Mouse (Mus musculus): ENCODE measurements around the gene Gm15056.

Gm15056 gene

DNA sequence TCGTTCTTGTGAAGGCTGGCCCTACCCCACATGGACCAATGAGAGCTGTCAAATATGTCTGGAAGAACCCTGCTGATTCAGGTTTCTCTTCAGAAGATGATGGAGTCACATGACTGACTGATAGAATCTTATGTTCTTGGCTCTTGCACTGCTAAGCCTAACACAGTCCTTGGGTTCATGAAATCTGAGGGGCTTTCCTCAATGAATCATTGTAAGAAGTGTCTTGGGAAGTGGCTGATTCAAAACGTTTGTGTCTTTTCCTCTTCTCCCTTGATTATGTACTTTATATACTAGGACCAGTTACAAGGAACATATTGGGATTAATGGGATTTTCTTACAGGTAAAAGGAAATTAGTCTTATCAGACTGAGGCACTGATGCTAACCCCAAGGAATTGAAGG, at the start of gene Gm15056:
Gene Gm15056 (minus strand): TSS at position 101 of the 400 bp plus-strand sequence.
- no peak for DNase-seq (ENCODE audit: low spot score in 2 of 2)

DNA sequence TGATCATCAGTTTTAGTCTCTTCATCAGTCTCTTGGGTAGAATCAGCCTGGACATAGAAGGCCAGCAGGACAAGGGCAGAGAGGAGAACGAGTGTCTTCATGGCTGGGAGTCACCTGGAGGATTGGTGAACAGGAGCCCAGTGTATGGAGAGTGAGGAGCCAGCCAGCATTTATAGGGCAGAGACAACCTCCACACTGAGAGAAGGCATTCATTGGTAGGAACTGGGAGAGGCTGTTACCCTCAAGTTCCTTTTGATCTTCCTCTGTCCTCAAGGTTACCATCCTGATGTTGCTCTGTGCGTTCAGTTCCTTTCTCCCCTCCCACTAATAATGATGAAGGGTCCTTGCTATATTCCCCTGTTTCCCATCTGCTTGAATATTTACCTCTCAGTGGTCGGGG, 42.2 kb upstream of the Gm15056 start, which contains the start of gene AY761185:
Gene AY761185 (minus strand): TSS at position 101 of the 400 bp plus-strand sequence.
- DNase-seq (ENCODE audit: low spot score in 2 of 2) = no peak

DNA sequence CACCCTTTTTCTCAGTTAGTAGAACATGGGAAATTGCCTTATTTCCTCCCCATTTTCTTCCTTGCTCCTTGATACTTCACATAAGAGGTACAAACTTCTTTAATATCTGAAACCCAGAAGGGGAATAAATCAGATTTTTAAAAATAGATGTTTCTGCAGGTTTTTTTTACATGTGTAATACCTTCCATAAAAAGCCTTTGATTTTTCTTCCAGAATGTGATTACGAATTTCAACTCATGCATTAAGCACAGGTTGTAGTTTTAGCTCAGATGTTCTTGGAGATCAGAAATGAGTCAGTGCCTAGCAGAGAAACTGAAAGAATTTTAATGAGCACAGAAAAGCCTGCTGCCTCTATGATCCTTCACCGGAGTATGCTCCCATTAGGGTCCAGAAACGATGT, 19.5 kb upstream of the Gm15056 start, which contains the start of gene Gm6040:
Gene Gm6040 (minus strand): TSS at position 101 of the 400 bp plus-strand sequence.
- DNase-seq (ENCODE audit: low spot score in 2 of 2) = no peak

DNA sequence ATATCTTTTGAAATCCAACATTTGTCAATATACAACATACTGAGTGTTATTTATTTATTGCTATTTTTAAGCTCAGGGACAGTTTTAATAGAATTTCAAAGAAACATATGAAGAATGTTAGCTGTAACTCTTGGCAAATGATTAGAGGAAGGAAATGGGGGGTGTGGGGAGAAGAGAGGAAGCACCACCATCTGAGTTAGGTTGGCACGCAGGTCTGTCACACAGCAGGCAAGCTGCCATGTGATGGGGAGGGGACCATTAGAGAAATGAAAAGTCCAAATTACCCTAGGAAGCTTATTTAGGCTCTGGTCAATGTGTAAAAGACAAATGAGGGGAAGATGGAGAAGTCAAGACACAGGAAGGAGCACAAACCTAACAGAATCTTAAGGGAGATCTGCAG, 9.9 kb upstream of the Gm15056 start:
- no peak for DNase-seq (ENCODE audit: low spot score in 2 of 2)

DNA sequence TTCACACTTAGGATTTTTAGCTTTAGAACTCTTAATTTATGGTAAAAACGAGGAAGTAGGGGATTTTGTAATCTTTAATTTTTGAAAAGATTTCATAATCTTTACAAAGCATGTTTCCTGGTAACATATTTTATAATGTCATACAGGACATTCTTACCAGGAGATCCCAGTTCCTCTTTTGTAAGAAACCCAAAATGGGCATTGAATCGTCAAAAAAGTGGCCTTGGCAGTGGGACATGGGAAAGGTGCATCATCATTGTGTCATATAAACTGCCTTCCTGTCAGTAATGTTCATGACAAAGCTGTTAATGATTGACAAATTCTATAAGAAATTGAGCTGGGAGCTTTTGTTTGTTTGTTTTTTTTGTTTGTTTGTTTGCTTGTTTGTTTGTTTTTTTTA, 5.8 kb upstream of the Gm15056 start:
- DNase-seq (ENCODE audit: low spot score in 2 of 2) = no peak

DNA sequence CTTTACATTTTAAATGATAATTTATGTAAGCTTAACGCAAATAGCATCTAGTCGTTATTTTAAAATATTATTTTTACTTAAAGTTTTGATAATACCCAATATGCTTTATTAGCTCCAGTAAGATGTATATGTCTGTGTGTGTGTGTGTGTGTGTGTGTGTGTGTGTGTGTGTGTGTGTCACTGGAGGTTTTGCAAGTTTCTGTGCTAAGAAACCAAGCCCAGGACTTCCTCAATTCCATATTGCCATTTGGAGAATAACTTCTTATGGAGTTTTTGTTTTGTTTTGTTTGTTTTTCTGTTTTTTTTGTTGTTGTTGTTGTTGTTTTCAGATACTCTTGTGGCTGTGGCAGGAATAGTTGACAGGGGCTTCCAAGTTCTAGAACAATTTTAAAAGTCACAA, 4.7 kb upstream of the Gm15056 start:
- DNase-seq (ENCODE audit: low spot score in 2 of 2) = no peak

DNA sequence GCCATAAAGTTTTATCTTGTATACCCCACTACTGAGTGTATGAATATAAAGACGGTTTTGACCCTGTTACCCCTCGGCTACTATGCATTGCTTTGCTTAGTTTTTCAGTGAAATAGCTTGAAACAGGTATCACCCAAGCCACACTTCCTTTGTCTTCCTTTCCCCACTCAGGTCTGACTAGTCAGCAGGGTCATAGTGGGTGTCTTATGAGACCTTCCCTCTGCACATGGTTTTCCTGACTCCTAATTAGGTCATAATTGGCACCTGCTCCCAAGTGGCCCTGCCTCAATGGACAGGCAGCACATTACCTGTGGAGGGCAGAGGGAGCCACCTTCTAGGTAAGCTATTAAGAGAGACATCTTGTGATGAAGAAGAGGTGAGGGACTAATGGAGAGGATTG, 10.1 kb downstream of the Gm15056 start, which contains the start of gene Defb33:
Gene Defb33 (plus strand): TSS at position 301 of the 400 bp plus-strand sequence.
- no peak for DNase-seq (ENCODE audit: low spot score in 2 of 2)

DNA sequence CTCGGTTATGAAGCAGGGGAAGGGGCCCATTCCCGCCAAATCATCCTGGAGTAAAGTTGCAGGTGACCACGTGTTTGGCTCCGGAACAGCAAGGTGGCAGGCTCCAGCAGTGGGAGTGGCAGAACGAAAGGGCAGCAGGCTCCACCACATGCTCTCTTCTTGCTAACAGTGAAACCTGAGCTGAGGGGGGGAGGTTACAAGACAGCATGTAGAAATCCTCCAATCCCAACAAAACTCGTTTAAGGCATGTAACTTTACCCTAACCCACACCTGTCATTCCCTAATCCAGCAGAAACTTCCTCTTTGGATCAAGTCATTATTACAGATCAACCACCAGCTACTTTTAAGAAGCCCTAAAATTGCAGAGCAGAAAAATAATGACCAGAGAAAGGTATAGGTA, 27.8 kb downstream of the Gm15056 start:
- no peak for DNase-seq (ENCODE audit: low spot score in 2 of 2)
